Mouse (Mus musculus) liver, postnatal 0 days (tissue): ENCODE results near the gene Miga1.

Experiments used
- CTCF ChIP-seq: sonication (generic); IDR thresholded peaks from 2 replicates; pipeline ENCODE4 v1.5.1; 2016; ENCODE audit warnings: antibody characterized with exemption, low read depth
- EP300 ChIP-seq: IDR thresholded peaks from 2 replicates; pipeline ENCODE4 v1.6.1; 2016; ENCODE audit warnings: antibody characterized with exemption, low read depth, mild to moderate bottlenecking

DNA sequence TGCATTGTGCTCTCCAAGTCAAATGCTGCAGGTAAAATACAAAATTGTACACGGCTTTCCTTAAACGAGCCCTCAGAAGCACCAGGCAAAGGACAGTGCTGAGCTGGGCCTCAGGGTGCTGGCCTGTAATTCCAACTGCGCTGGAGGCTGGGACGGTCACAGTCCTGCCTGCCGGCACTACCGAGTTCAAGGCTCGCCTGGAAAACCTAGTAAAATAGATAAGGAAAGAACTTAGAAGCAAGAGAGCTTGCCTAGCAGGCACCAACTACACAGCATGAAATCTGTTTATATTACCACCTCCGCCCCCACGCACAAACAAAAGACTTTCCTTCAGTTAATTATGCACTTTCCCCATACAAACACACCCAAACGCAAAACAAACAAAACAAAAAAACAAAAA lies 75.8 kb downstream of the Miga1 start:
- TF ChIP-seq CTCF: no peak
- no peak for TF ChIP-seq EP300
